Mouse (Mus musculus) embryonic facial prominence, embryonic 15.5 days (tissue): ENCODE data around the gene Prickle2. TPM values are rescaled to one million over a fixed set of nuclear protein-coding genes. Genes with fewer than 3 reads are reported as not detected.
A peak's percentile ranks its signal among the peaks of the same experiment; 100 is the strongest.

Source experiments
- ATAC-seq: fragments of 200-750 bp; cut with Nextera tagmentation; 2 replicates; pipeline ENCODE4 v1.8.0; 2017; ENCODE audit warnings: low read depth, moderate TSS enrichment; ENCODE audit not compliant: insufficient number of reproducible peaks, low FRiP score, low TSS enrichment
- H3K27ac ChIP-seq: fragments of 300-500 bp; sonication (generic); replicated peaks from 2 replicates; pipeline ENCODE4 v1.5.1; 2015; ENCODE audit warnings: mild to moderate bottlenecking, inconsistent platforms
- H3K27me3 ChIP-seq: fragments of 300-500 bp; sonication (generic); 2 replicates; pipeline ENCODE4 v1.6.1; 2015; ENCODE audit warnings: inconsistent platforms
- H3K36me3 ChIP-seq: fragments of 300-500 bp; sonication (generic); 2 replicates; pipeline ENCODE4 v1.6.1; 2015; ENCODE audit warnings: mild to moderate bottlenecking, inconsistent platforms
- H3K4me1 ChIP-seq: fragments of 300-500 bp; sonication (generic); 2 replicates; pipeline ENCODE4 v1.6.1; 2015; ENCODE audit warnings: inconsistent platforms
- H3K4me2 ChIP-seq: fragments of 300-500 bp; sonication (generic); replicated peaks from 2 replicates; pipeline ENCODE4 v1.6.1; 2015; ENCODE audit warnings: mild to moderate bottlenecking, inconsistent platforms
- H3K4me3 ChIP-seq: fragments of 300-500 bp; sonication (generic); replicated peaks from 2 replicates; pipeline ENCODE4 v1.5.1; 2015; ENCODE audit warnings: mild to moderate bottlenecking, inconsistent platforms
- H3K9ac ChIP-seq: fragments of 300-500 bp; sonication (generic); 2 replicates; pipeline ENCODE4 v1.6.1; 2015; ENCODE audit warnings: inconsistent platforms
- H3K9me3 ChIP-seq: fragments of 300-500 bp; sonication (generic); replicated peaks from 2 replicates; pipeline ENCODE4 v1.6.1; 2016; ENCODE audit warnings: inconsistent platforms
- WGBS: fragments of 180-500 bp; shearing (Covaris S2); methylation state at CpG from one replicate; pipeline ENCODE4 v1.1.7; 2015; 5-methylcytosine and 5-hydroxymethylcytosine counted together
- polyA plus RNA-seq: library from polyadenylated mRNA; unstranded; fragments of >200 nt; fragmentation: Nextera tagmentation; extraction: Ambion mirVana; gene quantifications from 2 replicates; pipeline ENCODE4 v1.2.1, GENCODE M21; 2015

Gene Prickle2
- polyA plus RNA-seq, 1 experiment from 2014 or later: 6.2 TPM

GRCm38 (mm10) chr6:92665530-92665989 lies 40.4 kb downstream of the Prickle2 start:
- H3K9ac ChIP-seq: no peak overlapping the region
- WGBS: 8% methylated on average over 1 of the region's 1 CpGs
- H3K4me1 ChIP-seq: peaks cover 21% of the 10 kb centered on the region
- H3K4me3 ChIP-seq: no peak overlapping the region
- H3K9me3 ChIP-seq: no peaks in the 10 kb centered on the region
- no peak overlapping the region for H3K4me2 ChIP-seq
- H3K27me3 ChIP-seq: no peaks in the 10 kb centered on the region
- no peaks in the 10 kb centered on the region for H3K36me3 ChIP-seq
- no peak for ATAC-seq
- no peak overlapping the region for H3K27ac ChIP-seq

GRCm38 (mm10) chr6:92663885-92664284 lies 42.1 kb downstream of the Prickle2 start:
- Histone ChIP-seq H3K9ac (no peak overlapping the region), H3K4me1 (peaks cover 21% of the 10 kb centered on the region), H3K9me3 (no peaks in the 10 kb centered on the region), H3K4me2 (no peak overlapping the region), H3K36me3 (no peaks in the 10 kb centered on the region), H3K4me3 (no peak overlapping the region), H3K27ac (no peak overlapping the region), H3K27me3 (no peaks in the 10 kb centered on the region)
- ATAC-seq: no peak
- 81% methylated on average over 3 of the region's 3 CpGs for WGBS

- H3K4me1 ChIP-seq: peaks cover 21% of the 10 kb centered on the region
- H3K27me3 ChIP-seq: no peaks in the 10 kb centered on the region
- ATAC-seq: no peak
- no peak overlapping the region for H3K9ac ChIP-seq
- WGBS: 47% methylated on average over 4 of the region's 4 CpGs
- H3K9me3 ChIP-seq: no peaks in the 10 kb centered on the region
- H3K4me3 ChIP-seq: no peak overlapping the region
- no peaks in the 10 kb centered on the region for H3K36me3 ChIP-seq
- H3K4me2 ChIP-seq: no peak overlapping the region
- H3K27ac ChIP-seq: no peak overlapping the region
These were observed 42.5 kb downstream of the Prickle2 start for GRCm38 (mm10) chr6:92663433-92663832.

GRCm38 (mm10) chr6:92649063-92649462 lies 56.9 kb downstream of the Prickle2 start:
- H3K9me3 ChIP-seq: no peaks in the 10 kb centered on the region
- 0 out of 2 replicates have a peak, but pooled peaks cover 3% of the 10 kb centered on the region for H3K4me1 ChIP-seq
- no peak overlapping the region for H3K4me2 ChIP-seq
- WGBS: 58% methylated on average over 1 of the region's 1 CpGs
- H3K27me3 ChIP-seq: no peaks in the 10 kb centered on the region
- H3K4me3 ChIP-seq: no peak overlapping the region
- no peaks in the 10 kb centered on the region for H3K36me3 ChIP-seq
- H3K27ac ChIP-seq: peak overlapping the region; percentile 31; the same call in 1 of the 2 replicates
- H3K9ac ChIP-seq: no peak overlapping the region
- ATAC-seq: no peak

GRCm38 (mm10) chr6:92648571-92648970 lies 57.4 kb downstream of the Prickle2 start:
- Histone ChIP-seq H3K27ac (no peak overlapping the region), H3K4me1 (0 out of 2 replicates have a peak, but pooled peaks cover 3% of the 10 kb centered on the region), H3K9ac (no peak overlapping the region), H3K36me3 (no peaks in the 10 kb centered on the region), H3K4me2 (no peak overlapping the region), H3K9me3 (no peaks in the 10 kb centered on the region), H3K27me3 (no peaks in the 10 kb centered on the region), H3K4me3 (no peak overlapping the region)
- no peak for ATAC-seq
- WGBS: 42% methylated on average over 2 of the region's 2 CpGs

- H3K9me3 ChIP-seq: no peaks in the 10 kb centered on the region
- no peaks in the 10 kb centered on the region for H3K27me3 ChIP-seq
- 56% methylated on average over 1 of the region's 1 CpGs for WGBS
- H3K4me2 ChIP-seq: no peak overlapping the region
- H3K4me1 ChIP-seq: no peaks in the 10 kb centered on the region
- no peak overlapping the region for H3K27ac ChIP-seq
- ATAC-seq: no peak
- H3K9ac ChIP-seq: no peak overlapping the region
- no peak overlapping the region for H3K4me3 ChIP-seq
- no peaks in the 10 kb centered on the region for H3K36me3 ChIP-seq
These were observed 63.0 kb downstream of the Prickle2 start for GRCm38 (mm10) chr6:92642929-92643328.

GRCm38 (mm10) chr6:92641956-92642355 lies 64.0 kb downstream of the Prickle2 start:
- no peak overlapping the region for H3K4me3 ChIP-seq
- H3K27me3 ChIP-seq: no peaks in the 10 kb centered on the region
- H3K9ac ChIP-seq: no peak overlapping the region
- H3K36me3 ChIP-seq: no peaks in the 10 kb centered on the region
- H3K4me2 ChIP-seq: no peak overlapping the region
- WGBS: 56% methylated on average over 7 of the region's 7 CpGs
- H3K4me1 ChIP-seq: no peaks in the 10 kb centered on the region
- H3K27ac ChIP-seq: no peak overlapping the region
- no peak for ATAC-seq
- no peaks in the 10 kb centered on the region for H3K9me3 ChIP-seq

GRCm38 (mm10) chr6:92640896-92641295 lies 65.1 kb downstream of the Prickle2 start:
- Histone ChIP-seq H3K27me3 (no peaks in the 10 kb centered on the region), H3K36me3 (no peaks in the 10 kb centered on the region), H3K4me2 (no peak overlapping the region), H3K4me3 (no peak overlapping the region), H3K9ac (no peak overlapping the region), H3K27ac (no peak overlapping the region), H3K9me3 (no peaks in the 10 kb centered on the region), H3K4me1 (no peaks in the 10 kb centered on the region)
- ATAC-seq: no peak
- WGBS: 70% methylated on average over 2 of the region's 2 CpGs

- ATAC-seq: no peak
- 79% methylated on average over 1 of the region's 1 CpGs for WGBS
- Histone ChIP-seq H3K4me3 (no peak overlapping the region), H3K4me1 (0 out of 2 replicates have a peak, but pooled peaks cover 4% of the 10 kb centered on the region), H3K9ac (no peak overlapping the region), H3K4me2 (no peak overlapping the region), H3K9me3 (no peaks in the 10 kb centered on the region), H3K27ac (no peak overlapping the region), H3K27me3 (no peaks in the 10 kb centered on the region), H3K36me3 (no peaks in the 10 kb centered on the region)
These were observed 69.5 kb downstream of the Prickle2 start for GRCm38 (mm10) chr6:92636431-92636830.

- Histone ChIP-seq H3K36me3 (no peaks in the 10 kb centered on the region), H3K9me3 (no peaks in the 10 kb centered on the region), H3K4me1 (0 out of 2 replicates have a peak, but pooled peaks cover 4% of the 10 kb centered on the region), H3K4me2 (no peak overlapping the region), H3K27me3 (no peaks in the 10 kb centered on the region), H3K4me3 (no peak overlapping the region), H3K27ac (0 out of 2 replicates have a peak overlapping the region, but pooled peaks have one; percentile 34), H3K9ac (no peak overlapping the region)
- peak; percentile 19; the same call in 1 of the 2 replicates for ATAC-seq
- WGBS: 39% methylated on average over 6 of the region's 6 CpGs
These were observed 71.0 kb downstream of the Prickle2 start for GRCm38 (mm10) chr6:92634876-92635468.

- ATAC-seq: no peak
- H3K36me3 ChIP-seq: no peaks in the 10 kb centered on the region
- H3K4me2 ChIP-seq: no peak overlapping the region
- H3K4me1 ChIP-seq: 0 out of 2 replicates have a peak, but pooled peaks cover 4% of the 10 kb centered on the region
- H3K27ac ChIP-seq: no peak overlapping the region
- no peak overlapping the region for H3K4me3 ChIP-seq
- no peaks in the 10 kb centered on the region for H3K27me3 ChIP-seq
- no peaks in the 10 kb centered on the region for H3K9me3 ChIP-seq
- H3K9ac ChIP-seq: no peak overlapping the region
- WGBS: 83% methylated on average over 2 of the region's 2 CpGs
These were observed 75.0 kb downstream of the Prickle2 start for GRCm38 (mm10) chr6:92630991-92631390.

- Histone ChIP-seq H3K4me2 (no peak overlapping the region), H3K36me3 (no peaks in the 10 kb centered on the region), H3K9ac (no peak overlapping the region), H3K4me3 (no peak overlapping the region), H3K27ac (no peak overlapping the region), H3K27me3 (no peaks in the 10 kb centered on the region), H3K4me1 (no peaks in the 10 kb centered on the region), H3K9me3 (no peaks in the 10 kb centered on the region)
- WGBS: 83% methylated on average over 3 of the region's 3 CpGs
- no peak for ATAC-seq
These were observed 78.2 kb downstream of the Prickle2 start for GRCm38 (mm10) chr6:92627711-92628110.
